In the genomic region with DNA sequence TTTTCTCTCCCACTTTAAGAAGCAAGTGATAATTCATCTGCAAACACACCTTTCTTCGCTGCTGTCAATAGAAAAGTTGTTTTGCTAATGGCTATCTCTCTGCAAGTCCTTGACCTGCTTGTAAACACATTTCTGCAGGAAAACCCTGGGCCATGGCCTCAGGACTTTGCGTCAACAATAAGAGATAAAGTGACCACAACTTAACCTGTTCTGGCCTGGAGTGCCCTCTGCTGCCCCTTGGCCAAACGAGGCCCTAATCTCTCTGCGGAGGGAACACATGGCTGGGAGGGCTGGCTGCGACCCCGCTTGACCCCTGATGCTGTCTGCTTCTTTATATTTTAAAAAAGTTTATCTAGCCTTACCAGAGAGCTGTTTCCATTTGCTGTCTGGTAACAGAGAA, we compare ENCODE assay signal across 16 mouse cellular contexts.
DNase-seq lines count a peak whose midpoint lies in the region; ATAC-seq and TF ChIP-seq lines count a peak whose summit lies in the region.
"Had no signal": no experiment of that assay in that cellular context is flagged by ENCODE, and none has a peak within 500 bp of the region (broad histone marks: within the 10 kb centered on the region; RNA-seq: fewer than 3 reads in every experiment).

No protein-coding gene starts in this region.

- no peak overlapping the region for H3K4me3 ChIP-seq in forebrain, embryonic 10.5 days
- no peak overlapping the region for H3K4me3 ChIP-seq in forebrain, embryonic 16.5 days (replicated peaks; ENCODE audit: low read length)
- no peak overlapping the region for H3K4me3 ChIP-seq in midbrain, embryonic 11.5 days (ENCODE audit: low read depth, low read length)
- no peak overlapping the region for H3K4me3 ChIP-seq in midbrain, embryonic 16.5 days (ENCODE audit: low read depth, low read length)
- H3K4me3 ChIP-seq in liver, postnatal 0 days (ENCODE audit: low read depth, low read length), result no peak overlapping the region
- H3K4me3 ChIP-seq: embryonic facial prominence, embryonic 15.5 days; gastrocnemius, adult 2 months; heart, adult 2 months; lung, embryonic 15.5 days; neural tube, embryonic 15.5 days had no signal

- peak overlapping the region; percentile 45 for H3K27ac ChIP-seq in forebrain, embryonic 10.5 days
- H3K27ac ChIP-seq in forebrain, embryonic 16.5 days (ENCODE audit: low read length), result no peak overlapping the region
- H3K27ac ChIP-seq in midbrain, embryonic 11.5 days (ENCODE audit: low read depth, low read length), result peak overlapping the region; percentile 27; the same call in 1 of the 2 replicates
- no peak overlapping the region for H3K27ac ChIP-seq in midbrain, embryonic 16.5 days (ENCODE audit: low read length)
- H3K27ac ChIP-seq in liver, postnatal 0 days (ENCODE audit: low read depth), result no peak overlapping the region
- H3K27ac ChIP-seq: embryonic facial prominence, embryonic 15.5 days; gastrocnemius, adult 2 months; heart, adult 2 months; lung, embryonic 15.5 days; neural tube, embryonic 15.5 days had no signal

- peaks cover 8% of the 10 kb centered on the region; the same call in 1 of the 2 replicates for H3K9me3 ChIP-seq in forebrain, embryonic 10.5 days
- H3K9me3 ChIP-seq in forebrain, embryonic 16.5 days (ENCODE audit: control insufficient read depth, low read length), result no peaks in the 10 kb centered on the region
- H3K9me3 ChIP-seq in midbrain, embryonic 11.5 days (ENCODE audit: control insufficient read depth, low read length), result no peaks in the 10 kb centered on the region
- H3K9me3 ChIP-seq in midbrain, embryonic 16.5 days (replicated peaks; ENCODE audit: control insufficient read depth, low read length, poor library complexity, severe bottlenecking), result no peaks in the 10 kb centered on the region
- no peaks in the 10 kb centered on the region for H3K9me3 ChIP-seq in liver, postnatal 0 days (ENCODE audit: low read length)
- H3K9me3 ChIP-seq: embryonic facial prominence, embryonic 15.5 days; lung, embryonic 15.5 days; neural tube, embryonic 15.5 days had no signal

- TF ChIP-seq EP300 in liver, postnatal 0 days (IDR thresholded peaks at IDR 0.05; ENCODE audit: low read depth), result no peak

- H3K4me1 ChIP-seq in forebrain, embryonic 10.5 days, result peaks cover 32% of the 10 kb centered on the region
- peaks cover 3% of the 10 kb centered on the region for H3K4me1 ChIP-seq in forebrain, embryonic 16.5 days (replicated peaks; ENCODE audit: control insufficient read depth, insufficient read depth, low read length)
- peaks cover 14% of the 10 kb centered on the region for H3K4me1 ChIP-seq in midbrain, embryonic 11.5 days (ENCODE audit: control insufficient read depth, insufficient read depth, low read length)
- peaks cover 6% of the 10 kb centered on the region; the same call in 1 of the 2 replicates for H3K4me1 ChIP-seq in midbrain, embryonic 16.5 days (ENCODE audit: control insufficient read depth, insufficient read depth, low read length)
- no peaks in the 10 kb centered on the region for H3K4me1 ChIP-seq in liver, postnatal 0 days (ENCODE audit: insufficient read depth)
- H3K4me1 ChIP-seq: embryonic facial prominence, embryonic 15.5 days; lung, embryonic 15.5 days had no signal

- no peak for ATAC-seq in forebrain, embryonic 16.5 days
- ATAC-seq in midbrain, embryonic 11.5 days (ENCODE audit: low FRiP score), result no peak
- ATAC-seq in midbrain, embryonic 16.5 days, result no peak
- no peak for ATAC-seq in liver, postnatal 0 days
- no peak for ATAC-seq in megakaryocyte progenitor cell, adult 5-6 weeks (replicated peaks; ENCODE audit: poor library complexity)

- DNase-seq in forebrain, embryonic 10.5 days (ENCODE audit: extremely low spot score, low spot score), result peak; percentile 16
- no peak for DNase-seq in midbrain, embryonic 11.5 days (ENCODE audit: low spot score, missing footprints)
- peak; percentile 47 to 49 for DNase-seq in kidney, adult 8-10 months
- DNase-seq in liver, postnatal 0 days, result peak; percentile 19
- DNase-seq in thymus, postnatal 14 days, result no peak
- DNase-seq: cerebellum, postnatal 25 days; gastrocnemius, adult 2 months; heart, adult 2 months; heart, postnatal 10 days; thymus, postnatal 25 days had no signal

- TF ChIP-seq CTCF in liver, postnatal 0 days (IDR thresholded peaks at IDR 0.05; ENCODE audit: low read depth), result peak; percentile 37

- no peak overlapping the region for H3K4me2 ChIP-seq in forebrain, embryonic 16.5 days (ENCODE audit: low read length)
- H3K4me2 ChIP-seq in midbrain, embryonic 11.5 days, result no peak overlapping the region
- H3K4me2 ChIP-seq in midbrain, embryonic 16.5 days (ENCODE audit: low read length), result no peak overlapping the region
- H3K4me2 ChIP-seq in liver, postnatal 0 days (ENCODE audit: low read depth, low read length), result no peak overlapping the region
- H3K4me2 ChIP-seq: embryonic facial prominence, embryonic 15.5 days; lung, embryonic 15.5 days had no signal

- H3K27me3 ChIP-seq in forebrain, embryonic 10.5 days (ENCODE audit: poor library complexity, severe bottlenecking), result no peaks in the 10 kb centered on the region
- no peaks in the 10 kb centered on the region for H3K27me3 ChIP-seq in forebrain, embryonic 16.5 days (replicated peaks; ENCODE audit: control insufficient read depth, insufficient read depth, low read length)
- no peaks in the 10 kb centered on the region for H3K27me3 ChIP-seq in midbrain, embryonic 11.5 days (ENCODE audit: control insufficient read depth, insufficient read depth, low read length)
- no peaks in the 10 kb centered on the region for H3K27me3 ChIP-seq in midbrain, embryonic 16.5 days (ENCODE audit: control insufficient read depth, insufficient read depth, low read depth, low read length)
- no peaks in the 10 kb centered on the region for H3K27me3 ChIP-seq in liver, postnatal 0 days (ENCODE audit: insufficient read depth, low read length)
- H3K27me3 ChIP-seq: embryonic facial prominence, embryonic 15.5 days; lung, embryonic 15.5 days; neural tube, embryonic 15.5 days had no signal

- WGBS in forebrain, embryonic 10.5 days, result 13% methylated on average over 6 of the region's 6 CpGs
- WGBS in forebrain, embryonic 16.5 days, result 28% methylated on average over 6 of the region's 6 CpGs
- 9% methylated on average over 6 of the region's 6 CpGs for WGBS in midbrain, embryonic 11.5 days
- 18% methylated on average over 6 of the region's 6 CpGs for WGBS in midbrain, embryonic 16.5 days
- 17% methylated on average over 6 of the region's 6 CpGs for WGBS in liver, postnatal 0 days (ENCODE audit: insufficient replicate concordance)

- H3K36me3 ChIP-seq in forebrain, embryonic 10.5 days (replicated peaks), result no peaks in the 10 kb centered on the region
- H3K36me3 ChIP-seq in forebrain, embryonic 16.5 days (ENCODE audit: control insufficient read depth, insufficient read depth), result no peaks in the 10 kb centered on the region
- no peaks in the 10 kb centered on the region for H3K36me3 ChIP-seq in midbrain, embryonic 11.5 days (ENCODE audit: control insufficient read depth, insufficient read depth, low read length)
- no peaks in the 10 kb centered on the region for H3K36me3 ChIP-seq in midbrain, embryonic 16.5 days (ENCODE audit: control insufficient read depth, insufficient read depth, low read length)
- H3K36me3 ChIP-seq in liver, postnatal 0 days (replicated peaks; ENCODE audit: insufficient read depth, low read length), result no peaks in the 10 kb centered on the region
- H3K36me3 ChIP-seq: embryonic facial prominence, embryonic 15.5 days; lung, embryonic 15.5 days; neural tube, embryonic 15.5 days had no signal

- H3K9ac ChIP-seq in forebrain, embryonic 16.5 days (replicated peaks; ENCODE audit: low read depth, low read length), result no peak overlapping the region
- H3K9ac ChIP-seq in midbrain, embryonic 11.5 days (ENCODE audit: low read length), result no peak overlapping the region
- H3K9ac ChIP-seq in midbrain, embryonic 16.5 days (ENCODE audit: low read depth, low read length), result no peak overlapping the region
- H3K9ac ChIP-seq in liver, postnatal 0 days (replicated peaks), result no peak overlapping the region
- H3K9ac ChIP-seq: embryonic facial prominence, embryonic 15.5 days; lung, embryonic 15.5 days; neural tube, embryonic 15.5 days had no signal

Comparison
In these comparisons a context has a peak if more than half of its experiments do, and no peak if none do; other contexts are left out.
1. H3K27ac ChIP-seq: peak in forebrain, embryonic 10.5 days (single experiment) and midbrain, embryonic 11.5 days (single experiment); none in forebrain, embryonic 16.5 days (single experiment), midbrain, embryonic 16.5 days (single experiment) and liver, postnatal 0 days (single experiment).
2. DNase-seq: peak in forebrain, embryonic 10.5 days (single experiment), kidney, adult 8-10 months (2 of 2) and liver, postnatal 0 days (single experiment); none in midbrain, embryonic 11.5 days (single experiment) and thymus, postnatal 14 days (single experiment).